ENCODE assay signal across 8 mouse cellular contexts in the genomic region with DNA sequence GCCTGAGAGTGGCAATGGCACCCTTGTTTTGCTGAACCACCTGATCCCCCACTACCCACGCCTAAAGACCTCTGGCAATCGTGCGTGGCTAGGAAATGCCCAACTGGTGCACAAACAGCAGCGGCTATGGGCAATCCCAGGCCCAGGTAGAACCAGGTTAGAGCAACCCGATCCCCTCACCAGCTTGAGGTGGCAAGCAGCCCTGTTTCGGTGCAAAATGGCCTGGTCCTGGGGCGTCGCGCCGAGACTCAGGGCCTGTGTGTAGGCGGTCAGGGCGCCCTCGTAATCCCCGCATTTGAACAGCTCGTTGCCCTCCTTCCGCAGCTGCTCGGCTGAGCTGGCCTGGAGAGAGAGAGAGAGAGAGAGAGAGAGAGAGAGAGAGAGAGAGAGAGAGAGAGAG. TPM values are rescaled to one million over a fixed set of nuclear protein-coding genes. Genes with fewer than 3 reads are reported as not detected.
DNase-seq lines count a peak whose midpoint lies in the region; ATAC-seq and TF ChIP-seq lines count a peak whose summit lies in the region.

No protein-coding gene starts in this region.

- peaks cover 30% of the 10 kb centered on the region for H3K36me3 ChIP-seq in forebrain, postnatal 0 days (ENCODE audit: insufficient read depth)
- H3K36me3 ChIP-seq in kidney, embryonic 16.5 days (ENCODE audit: insufficient read depth, low read length), result peaks cover 25% of the 10 kb centered on the region
- peaks cover 14% of the 10 kb centered on the region for H3K36me3 ChIP-seq in stomach, embryonic 16.5 days (ENCODE audit: control insufficient read depth, insufficient read depth, low read length)

- peak overlapping the region; percentile 79 for H3K27ac ChIP-seq in forebrain, postnatal 0 days (ENCODE audit: low read depth, low read length)
- H3K27ac ChIP-seq in kidney, embryonic 16.5 days (ENCODE audit: low read length), result 0 out of 2 replicates have a peak overlapping the region, but pooled peaks have one; percentile 11
- H3K27ac ChIP-seq in stomach, embryonic 16.5 days (ENCODE audit: low read length), result peak overlapping the region; percentile 34; the same call in 1 of the 2 replicates

- H3K4me1 ChIP-seq in forebrain, postnatal 0 days (ENCODE audit: insufficient read depth), result peaks cover 18% of the 10 kb centered on the region
- H3K4me1 ChIP-seq in kidney, embryonic 16.5 days (ENCODE audit: insufficient read depth, low read length), result peaks cover 32% of the 10 kb centered on the region
- peaks cover 29% of the 10 kb centered on the region for H3K4me1 ChIP-seq in stomach, embryonic 16.5 days (ENCODE audit: control insufficient read depth, insufficient read depth, low read length)

- no peak for TF ChIP-seq CTCF in forebrain, postnatal 0 days (IDR thresholded peaks at IDR 0.05; ENCODE audit: low read depth)

- DNase-seq in gastrocnemius, postnatal 10 days, result peak; percentile 41
- no peak for DNase-seq in gastrocnemius, postnatal 25 days
- DNase-seq in adrenal gland, postnatal 14 days, result peak; percentile 54
- peak; percentile 57 for DNase-seq in forebrain, postnatal 0 days
- peak; percentile 26 for DNase-seq in lung, postnatal 36 days
- DNase-seq in left cerebral cortex, adult 11 months (ENCODE audit: low spot score), result no peak

- H3K9me3 ChIP-seq in forebrain, postnatal 0 days (ENCODE audit: low read length), result no peaks in the 10 kb centered on the region
- no peaks in the 10 kb centered on the region for H3K9me3 ChIP-seq in kidney, embryonic 16.5 days (ENCODE audit: low read length)
- H3K9me3 ChIP-seq in stomach, embryonic 16.5 days (replicated peaks; ENCODE audit: control insufficient read depth, low read length), result no peaks in the 10 kb centered on the region

- no peaks in the 10 kb centered on the region for H3K27me3 ChIP-seq in forebrain, postnatal 0 days (ENCODE audit: insufficient read depth, low read length)
- no peaks in the 10 kb centered on the region for H3K27me3 ChIP-seq in kidney, embryonic 16.5 days (ENCODE audit: insufficient read depth, low read length)
- no peaks in the 10 kb centered on the region for H3K27me3 ChIP-seq in stomach, embryonic 16.5 days (ENCODE audit: control insufficient read depth, insufficient read depth, low read length)

- peak overlapping the region; percentile 74 for H3K9ac ChIP-seq in forebrain, postnatal 0 days
- H3K9ac ChIP-seq in kidney, embryonic 16.5 days (replicated peaks; ENCODE audit: low read length), result peak overlapping the region; percentile 82
- H3K9ac ChIP-seq in stomach, embryonic 16.5 days (ENCODE audit: low read length), result peak overlapping the region; percentile 88

- WGBS in forebrain, postnatal 0 days, result 10% methylated on average over 17 of the region's 17 CpGs
- 6% methylated on average over 16 of the region's 17 CpGs for WGBS in kidney, embryonic 16.5 days
- 4% methylated on average over 17 of the region's 17 CpGs for WGBS in stomach, embryonic 16.5 days

- ATAC-seq in forebrain, postnatal 0 days, result no peak
- ATAC-seq in kidney, embryonic 16.5 days (ENCODE audit: low FRiP score, low TSS enrichment), result no peak
- no peak for ATAC-seq in stomach, embryonic 16.5 days (ENCODE audit: insufficient read depth, low FRiP score)

- peak overlapping the region; percentile 63 for H3K4me3 ChIP-seq in forebrain, postnatal 0 days (ENCODE audit: low read depth, low read length)
- H3K4me3 ChIP-seq in kidney, embryonic 16.5 days (ENCODE audit: low read length), result peak overlapping the region; percentile 80
- peak overlapping the region; percentile 76 for H3K4me3 ChIP-seq in stomach, embryonic 16.5 days (replicated peaks; ENCODE audit: low read length)

- H3K4me2 ChIP-seq in forebrain, postnatal 0 days (ENCODE audit: low read depth), result peak overlapping the region; percentile 86
- peak overlapping the region; percentile 85 for H3K4me2 ChIP-seq in kidney, embryonic 16.5 days (replicated peaks; ENCODE audit: low read depth, low read length)
- peak overlapping the region; percentile 87 for H3K4me2 ChIP-seq in stomach, embryonic 16.5 days (ENCODE audit: low read depth, low read length)

RNA-seq across cellular contexts. Expression of a gene that starts 1.4 kb away (rescaled TPM):
- 10 to 100 TPM; 11.8 to 16.4 TPM for total RNA-seq in gastrocnemius, postnatal 10 days (2021)
- total RNA-seq in gastrocnemius, postnatal 25 days (2021), result 10 to 100 TPM; 11.6 to 12.6 TPM
- 52.5 and 59.0 TPM in 2 replicates for total RNA-seq in adrenal gland, postnatal 14 days (2021)
- total RNA-seq in forebrain, postnatal 0 days (2014; rRNA removed), result 49.2 and 69.4 TPM in 2 replicates
- polyA plus RNA-seq in forebrain, postnatal 0 days (2015; fragmentation: Nextera tagmentation; extraction: Ambion mirVana), result 35.2 and 50.1 TPM in 2 replicates
- 46.5 and 48.2 TPM in 2 replicates for polyA plus RNA-seq in kidney, embryonic 16.5 days (2015; fragmentation: Nextera tagmentation; extraction: Ambion mirVana)
- polyA plus RNA-seq in stomach, embryonic 16.5 days (2015; fragmentation: Nextera tagmentation; extraction: Ambion mirVana), result 44.5 and 48.1 TPM in 2 replicates

RNA-seq across cellular contexts. Expression of a gene that starts 3.5 kb away (rescaled TPM):
- total RNA-seq in gastrocnemius, postnatal 10 days (2021), result 10 to 100 TPM; 39.9 to 45.0 TPM
- 10 to 100 TPM; 21.6 to 22.8 TPM for total RNA-seq in gastrocnemius, postnatal 25 days (2021)
- 35.1 and 44.2 TPM in 2 replicates for total RNA-seq in adrenal gland, postnatal 14 days (2021)
- 33.2 and 44.4 TPM in 2 replicates for total RNA-seq in forebrain, postnatal 0 days (2014; rRNA removed)
- polyA plus RNA-seq in forebrain, postnatal 0 days (2015; fragmentation: Nextera tagmentation; extraction: Ambion mirVana), result 14.6 and 16.7 TPM in 2 replicates
- 22.6 and 23.8 TPM in 2 replicates for polyA plus RNA-seq in kidney, embryonic 16.5 days (2015; fragmentation: Nextera tagmentation; extraction: Ambion mirVana)
- 13.4 and 17.7 TPM in 2 replicates for polyA plus RNA-seq in stomach, embryonic 16.5 days (2015; fragmentation: Nextera tagmentation; extraction: Ambion mirVana)

RNA-seq across cellular contexts. Expression of a gene that starts 15.1 kb away (rescaled TPM):
- 10 to 100 TPM in 1 of 2 experiments, 1 to 10 TPM in 1; 6.6 to 11.3 TPM for total RNA-seq in gastrocnemius, postnatal 10 days (2021)
- 1 to 10 TPM; 8.1 to 8.6 TPM for total RNA-seq in gastrocnemius, postnatal 25 days (2021)
- 6.6 and 10.3 TPM in 2 replicates for total RNA-seq in adrenal gland, postnatal 14 days (2021)
- total RNA-seq in forebrain, postnatal 0 days (2014; rRNA removed), result 25.2 and 38.9 TPM in 2 replicates
- 3.5 and 7.0 TPM in 2 replicates for polyA plus RNA-seq in forebrain, postnatal 0 days (2015; fragmentation: Nextera tagmentation; extraction: Ambion mirVana)
- polyA plus RNA-seq in kidney, embryonic 16.5 days (2015; fragmentation: Nextera tagmentation; extraction: Ambion mirVana), result 7.8 and 11.6 TPM in 2 replicates
- 9.4 and 11.7 TPM in 2 replicates for polyA plus RNA-seq in stomach, embryonic 16.5 days (2015; fragmentation: Nextera tagmentation; extraction: Ambion mirVana)

RNA-seq across cellular contexts. Expression of a gene that starts 31.8 kb away (rescaled TPM):
- total RNA-seq in gastrocnemius, postnatal 10 days (2021), result 10 to 100 TPM; 92.2 to 97.2 TPM
- 100 to 1,000 TPM; 138 to 146 TPM for total RNA-seq in gastrocnemius, postnatal 25 days (2021)
- 61.4 and 82.8 TPM in 2 replicates for total RNA-seq in adrenal gland, postnatal 14 days (2021)
- 49.4 and 54.8 TPM in 2 replicates for total RNA-seq in forebrain, postnatal 0 days (2014; rRNA removed)
- 6.5 and 12.0 TPM in 2 replicates for polyA plus RNA-seq in forebrain, postnatal 0 days (2015; fragmentation: Nextera tagmentation; extraction: Ambion mirVana)
- 16.6 and 19.1 TPM in 2 replicates for polyA plus RNA-seq in kidney, embryonic 16.5 days (2015; fragmentation: Nextera tagmentation; extraction: Ambion mirVana)
- 13.8 and 14.7 TPM in 2 replicates for polyA plus RNA-seq in stomach, embryonic 16.5 days (2015; fragmentation: Nextera tagmentation; extraction: Ambion mirVana)

RNA-seq across cellular contexts. Expression of a gene that starts 45.1 kb away (rescaled TPM):
- total RNA-seq in gastrocnemius, postnatal 10 days (2021), result 10 to 100 TPM; 18.4 to 23.2 TPM
- total RNA-seq in gastrocnemius, postnatal 25 days (2021), result 1 to 10 TPM; 2.4 to 2.9 TPM
- 31.8 and 32.4 TPM in 2 replicates for total RNA-seq in adrenal gland, postnatal 14 days (2021)
- 12.2 and 17.1 TPM in 2 replicates for total RNA-seq in forebrain, postnatal 0 days (2014; rRNA removed)
- polyA plus RNA-seq in forebrain, postnatal 0 days (2015; fragmentation: Nextera tagmentation; extraction: Ambion mirVana), result 19.0 and 23.9 TPM in 2 replicates
- 146 and 151 TPM in 2 replicates for polyA plus RNA-seq in kidney, embryonic 16.5 days (2015; fragmentation: Nextera tagmentation; extraction: Ambion mirVana)
- 125 and 145 TPM in 2 replicates for polyA plus RNA-seq in stomach, embryonic 16.5 days (2015; fragmentation: Nextera tagmentation; extraction: Ambion mirVana)

Comparison
In these comparisons a context has a peak if more than half of its experiments do, and no peak if none do; other contexts are left out.
1. DNase-seq: peak in gastrocnemius, postnatal 10 days (single experiment), adrenal gland, postnatal 14 days (single experiment), forebrain, postnatal 0 days (single experiment) and lung, postnatal 36 days (single experiment); none in gastrocnemius, postnatal 25 days (single experiment) and left cerebral cortex, adult 11 months (single experiment).
2. H3K27ac ChIP-seq: peak in every context shown above with its lines; median percentile 79 in forebrain, postnatal 0 days; 34 in stomach, embryonic 16.5 days; 11 in kidney, embryonic 16.5 days.
3. Peak in every context shown above with its lines, with median percentiles within 50 percentile points of each other: H3K4me2 ChIP-seq, H3K4me3 ChIP-seq and H3K9ac ChIP-seq.